Mouse (Mus musculus) T-helper 1 cell (primary cell): ENCODE data around the gene Klrb1f.
"Not testable (repeated sequence)": the region's sequence is repeated elsewhere in the genome, so short reads cannot be mapped to it uniquely, and the experiment has no call there.

ENCODE experiments used
- in situ Hi-C: fragments of 300-600 bp; cut with MboI, MseI; formaldehyde crosslinking; loops from one replicate; pipeline ENCODE4 v1.15.1; 2025; ENCODE audit warnings: high pct_unique_total_duplicates

The Klrb1f gene

DNA sequence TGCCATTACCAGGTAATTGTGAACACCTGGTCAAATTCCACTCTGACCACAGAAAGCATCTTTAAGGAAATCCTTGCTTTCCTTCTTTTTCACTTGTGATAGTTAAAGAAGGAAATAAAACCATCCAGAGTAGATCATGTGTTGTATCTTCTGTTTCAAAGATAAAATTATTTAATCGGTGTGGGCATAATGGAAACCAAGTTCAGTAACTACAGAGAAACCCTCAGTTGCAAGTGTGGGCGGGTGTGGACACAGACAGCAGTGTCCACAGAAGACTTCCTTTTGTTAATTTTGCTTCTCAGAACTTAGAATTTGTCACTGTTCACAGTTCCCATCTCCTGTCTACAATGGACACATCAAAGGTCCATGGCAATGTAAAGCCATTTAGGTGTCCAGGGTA, at the start of gene Klrb1f:
TSS of gene Klrb1f (plus strand) at position 301 of the 400 bp plus-strand sequence.
- in situ Hi-C loops: no loop called here

GRCm38 (mm10) chr6:128996054-128996767, 49.5 kb upstream of the Klrb1f start:
- in situ Hi-C loops: no loop called here

GRCm38 (mm10) chr6:128996768-128997442, 48.8 kb upstream of the Klrb1f start:
- in situ Hi-C loops: no loop called here

- in situ Hi-C loops: no loop called here
Measured at GRCm38 (mm10) chr6:129001392-129001791, 44.3 kb upstream of the Klrb1f start.

GRCm38 (mm10) chr6:129008552-129008951, 37.1 kb upstream of the Klrb1f start:
- in situ Hi-C loops: no loop called here

- in situ Hi-C loops: not testable (repeated sequence)
Measured at GRCm38 (mm10) chr6:129009846-129010504, 35.7 kb upstream of the Klrb1f start.

DNA sequence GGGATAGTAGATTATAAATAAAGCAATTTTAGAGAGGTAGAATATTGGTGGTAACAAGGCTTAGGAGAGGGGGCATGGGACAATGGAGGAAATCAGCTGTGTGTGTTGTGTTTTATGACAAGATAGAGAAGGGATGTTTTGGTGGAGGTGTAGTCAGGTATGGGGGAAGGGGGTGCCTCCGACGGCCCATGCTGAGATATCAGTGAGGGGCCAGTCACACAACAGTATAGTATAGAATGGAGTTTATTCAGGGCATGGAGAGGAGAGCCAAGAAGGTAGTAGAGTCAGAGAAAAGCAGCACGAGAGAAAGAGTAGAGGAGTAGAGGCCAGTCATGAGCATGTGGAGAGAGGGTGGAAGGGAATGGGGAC, 35.2 kb upstream of the Klrb1f start:
- in situ Hi-C loops: no loop called here

DNA sequence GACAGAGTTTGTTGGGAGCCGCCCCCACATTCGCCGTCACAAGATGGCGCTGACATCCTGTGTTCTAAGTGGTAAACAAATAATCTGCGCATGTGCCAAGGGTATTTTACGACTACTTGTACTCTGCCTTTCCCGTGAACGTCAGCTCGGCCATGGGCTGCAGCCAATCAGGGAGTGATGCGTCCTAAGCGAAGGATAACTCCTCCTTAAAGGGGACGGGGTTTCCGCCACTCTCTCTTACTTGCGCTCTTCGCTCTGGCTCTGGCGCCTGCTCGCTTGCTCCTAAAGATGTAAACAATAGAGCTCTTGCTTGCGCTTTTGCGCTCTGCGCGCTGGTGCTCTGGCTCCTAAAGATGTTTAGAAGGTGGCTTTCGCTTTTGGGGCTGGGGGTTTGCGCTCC, 33.7 kb upstream of the Klrb1f start:
- in situ Hi-C loops: not testable (repeated sequence)

GRCm38 (mm10) chr6:129012966-129013365, 32.7 kb upstream of the Klrb1f start:
- in situ Hi-C loops: no loop called here

GRCm38 (mm10) chr6:129013762-129014276, 31.9 kb upstream of the Klrb1f start:
- in situ Hi-C loops: no loop called here

GRCm38 (mm10) chr6:129014399-129014798, 31.3 kb upstream of the Klrb1f start:
- in situ Hi-C loops: no loop called here

- in situ Hi-C loops: no loop called here
Measured at GRCm38 (mm10) chr6:129027451-129028248, 18.1 kb upstream of the Klrb1f start.

GRCm38 (mm10) chr6:129030175-129030824, 15.4 kb upstream of the Klrb1f start:
- in situ Hi-C loops: no loop called here

GRCm38 (mm10) chr6:129030964-129031363, 14.7 kb upstream of the Klrb1f start:
- in situ Hi-C loops: no loop called here

GRCm38 (mm10) chr6:129033397-129033796, 12.3 kb upstream of the Klrb1f start:
- in situ Hi-C loops: no loop called here

DNA sequence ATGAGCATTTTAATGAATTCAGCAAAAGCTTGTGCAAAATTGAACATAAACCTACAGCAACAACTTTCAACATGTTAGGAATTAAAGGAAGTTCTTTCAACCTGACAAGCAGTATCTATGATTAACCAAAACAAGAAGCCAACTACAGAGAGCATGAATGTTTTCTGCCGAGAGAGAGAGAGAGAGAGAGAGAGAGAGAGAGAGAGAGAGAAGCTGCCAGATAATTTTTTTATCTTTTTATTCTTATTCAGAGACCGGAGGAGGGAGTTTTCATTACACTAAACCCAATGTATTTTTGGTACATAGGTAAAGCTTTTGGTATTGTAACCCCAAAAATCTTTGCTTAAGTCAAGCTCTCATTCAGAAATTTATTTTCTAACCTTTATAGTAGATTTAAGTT, 10.7 kb upstream of the Klrb1f start:
- in situ Hi-C loops: no loop called here

- in situ Hi-C loops: no loop called here
Measured at GRCm38 (mm10) chr6:129036326-129036725, 9.4 kb upstream of the Klrb1f start.

GRCm38 (mm10) chr6:129036890-129037463, 8.7 kb upstream of the Klrb1f start:
- in situ Hi-C loops: no loop called here

DNA sequence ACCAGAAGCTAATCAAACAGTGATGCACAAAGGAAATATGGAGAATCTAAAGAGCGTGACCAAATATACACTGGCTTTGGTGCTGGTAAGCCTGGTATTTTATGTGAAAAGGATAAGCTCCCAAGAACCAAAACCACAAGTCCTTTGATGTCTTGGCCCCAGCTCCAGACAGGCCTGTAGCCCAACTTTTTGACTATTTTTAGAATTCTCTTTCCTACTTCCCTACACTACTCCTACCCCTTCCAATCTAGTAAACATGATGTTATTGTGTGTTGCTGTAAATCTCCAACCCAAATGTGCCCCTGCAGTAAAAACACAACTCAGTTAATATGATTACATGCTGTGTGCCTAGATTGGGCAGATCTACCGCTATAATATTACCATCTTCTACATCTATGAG, 4.2 kb upstream of the Klrb1f start:
- in situ Hi-C loops: no loop called here

GRCm38 (mm10) chr6:129042470-129042869, 3.2 kb upstream of the Klrb1f start:
- in situ Hi-C loops: no loop called here

DNA sequence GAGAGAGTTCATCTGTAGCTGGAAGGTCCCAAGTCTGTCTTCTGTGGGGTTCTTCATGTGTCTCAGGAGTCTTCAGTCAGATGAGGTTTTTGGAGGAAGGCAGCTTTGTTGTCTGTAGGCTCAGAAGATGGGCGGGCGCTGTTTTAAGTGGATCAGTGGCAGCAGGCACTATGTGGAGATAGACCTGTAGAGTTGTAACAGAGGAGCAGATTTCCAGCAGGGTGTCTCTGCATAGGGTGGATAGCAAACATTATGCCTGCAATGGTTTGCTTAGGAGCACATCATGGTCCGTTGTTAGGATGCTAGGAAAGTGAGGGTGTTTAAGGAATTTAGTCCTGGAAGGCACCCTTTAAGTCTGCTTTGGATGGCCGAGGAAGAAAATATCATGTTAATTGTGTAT, 2.7 kb downstream of the Klrb1f start:
- in situ Hi-C loops: no loop called here
